Mouse (Mus musculus) testis, adult 10 weeks (tissue): ENCODE measurements around the gene Zbtb11. TPM values are rescaled to one million over a fixed set of nuclear protein-coding genes. Genes with fewer than 3 reads are reported as not detected.

ENCODE experiments used
- polyA plus RNA-seq: library from polyadenylated mRNA; stranded (reverse); fragments of 350-450 nt; fragmentation: Illumina TruSeq; extraction: RNeasy Lipid Tissue Mini Kit (QIAGEN cat#74804); gene quantifications from one replicate; pipeline ENCODE4 v1.2.3, GENCODE M21; 2014; ENCODE audit warnings: low read depth, low replicate concordance

The Zbtb11 gene
- 27.1 TPM for polyA plus RNA-seq

DNA sequence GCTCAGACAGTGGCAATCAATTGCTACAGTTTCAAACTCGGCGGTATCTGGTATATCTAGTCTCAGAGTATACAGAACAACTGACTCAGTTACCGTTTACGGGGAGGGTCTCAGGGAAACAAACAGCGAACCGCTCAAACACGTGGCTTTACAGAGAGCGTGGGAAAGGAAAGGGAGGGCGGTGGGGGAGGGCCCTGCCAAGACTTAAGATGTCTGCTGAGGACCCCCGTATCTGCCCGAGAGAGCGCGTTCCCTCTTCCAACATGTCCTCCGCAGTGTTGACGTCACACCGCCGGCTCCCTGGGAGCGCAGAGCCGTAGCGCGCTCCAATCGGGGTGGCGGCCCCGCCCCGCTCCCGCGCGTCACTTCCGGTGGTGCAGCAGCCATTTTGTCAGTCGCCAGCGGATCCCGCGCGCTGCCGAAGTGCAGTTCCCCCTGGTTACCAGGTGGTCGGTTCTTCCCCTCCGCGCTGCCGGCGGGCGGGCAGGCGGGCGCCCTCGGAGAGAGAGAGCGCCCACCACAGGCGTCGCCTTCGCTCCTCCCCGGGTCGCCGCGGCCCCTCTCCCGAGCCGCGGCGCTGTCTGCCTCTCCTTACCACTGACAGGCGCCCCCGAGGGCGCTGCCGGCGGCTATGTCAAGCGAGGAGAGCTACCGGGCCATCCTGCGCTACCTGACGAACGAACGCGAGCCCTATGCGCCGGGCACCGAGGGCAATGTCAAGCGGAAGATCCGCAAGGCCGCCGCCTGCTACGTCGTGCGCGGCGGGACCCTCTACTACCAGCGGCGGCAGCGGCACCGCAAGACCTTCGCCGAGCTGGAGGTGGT lies at the start of gene Zbtb11:
Gene Zbtb11 (plus strand): TSS at position 453 of the 825 bp plus-strand sequence.

DNA sequence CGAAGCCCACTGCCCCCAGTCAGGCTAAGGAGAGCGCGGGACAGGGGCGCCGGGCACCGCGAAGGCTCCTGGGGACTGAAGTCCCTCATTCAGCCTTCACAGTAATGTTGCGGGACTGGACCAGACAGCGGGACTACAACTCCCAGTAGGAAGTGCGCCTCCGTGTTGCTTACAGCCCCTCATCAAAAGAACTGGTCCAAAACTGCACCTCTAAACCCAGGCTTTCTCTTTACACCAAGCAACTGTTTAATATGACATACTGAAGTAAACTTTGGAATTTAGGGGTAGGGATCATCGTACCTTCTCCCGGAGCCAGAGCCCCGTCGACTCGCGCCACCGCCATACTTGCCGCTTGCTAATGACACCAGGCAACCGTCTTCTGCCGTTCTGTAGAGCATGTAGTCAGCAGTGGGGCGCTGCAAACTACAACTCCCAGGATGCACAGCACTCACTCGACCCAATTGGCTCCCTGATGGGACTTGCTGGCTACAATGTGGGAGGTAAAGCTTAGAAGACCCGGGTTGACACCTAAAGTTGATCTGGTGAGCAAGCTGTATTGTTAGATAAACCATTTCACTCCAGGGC lies 39.1 kb upstream of the Zbtb11 start, which contains the start of gene Cep97:
Gene Cep97 (minus strand): TSS at position 403 of the 585 bp plus-strand sequence.

DNA sequence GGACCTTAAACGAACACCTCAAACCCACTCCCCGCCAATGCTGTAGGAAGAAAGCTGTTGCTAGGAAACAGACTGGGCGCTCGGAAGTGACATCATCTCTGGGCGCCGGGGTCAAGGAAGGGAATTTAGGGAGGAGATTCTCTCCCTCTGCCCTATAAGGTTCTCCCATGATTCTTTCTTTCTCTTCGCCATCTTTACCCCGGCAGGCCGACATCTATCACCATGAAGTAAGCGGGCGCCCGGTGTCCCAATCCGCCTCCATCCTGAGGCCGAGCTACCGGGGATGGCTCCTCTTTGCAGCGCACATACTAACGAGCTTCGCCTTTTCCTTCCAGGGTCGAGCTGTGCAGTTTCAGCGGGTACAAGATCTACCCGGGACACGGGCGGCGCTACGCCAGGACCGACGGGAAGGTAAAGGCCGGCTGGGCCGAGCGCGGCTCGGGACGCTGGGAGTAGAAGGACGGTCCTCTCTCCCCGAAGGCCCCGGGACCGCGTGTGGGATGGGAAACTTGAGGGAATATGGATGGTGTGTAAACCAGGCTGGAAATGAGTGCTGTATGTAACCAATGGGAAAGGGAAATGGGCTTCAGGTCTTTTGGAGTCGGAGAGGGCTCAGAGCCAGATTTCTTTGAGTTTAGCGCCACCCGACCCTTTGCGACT lies 7.3 kb upstream of the Zbtb11 start, which contains the start of gene Rpl24:
Gene Rpl24 (plus strand): TSS at position 64 of the 660 bp plus-strand sequence.

DNA sequence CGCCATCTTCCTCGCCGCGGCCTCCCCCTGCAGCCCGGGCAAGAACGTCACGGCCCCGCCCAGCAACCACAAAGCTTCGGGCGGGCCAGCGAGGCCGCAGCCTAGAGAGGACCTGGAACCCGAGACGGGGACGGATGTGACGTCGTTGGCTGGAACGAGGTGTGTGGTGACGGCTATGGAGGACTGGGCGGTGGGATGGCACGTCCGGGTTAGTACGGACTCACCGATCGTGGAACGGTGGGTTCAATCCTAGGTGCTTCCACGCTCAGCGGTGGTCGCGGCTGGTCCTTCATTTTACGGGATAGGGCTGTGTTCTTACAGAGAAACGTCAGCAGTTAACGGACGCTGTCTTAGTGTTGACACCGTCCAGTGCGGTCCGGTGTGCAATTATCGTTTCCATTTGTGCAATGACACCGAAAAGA lies 56.0 kb downstream of the Zbtb11 start, which contains the start of gene Pcnp:
Gene Pcnp (minus strand): TSS at position 79 of the 422 bp plus-strand sequence.

DNA sequence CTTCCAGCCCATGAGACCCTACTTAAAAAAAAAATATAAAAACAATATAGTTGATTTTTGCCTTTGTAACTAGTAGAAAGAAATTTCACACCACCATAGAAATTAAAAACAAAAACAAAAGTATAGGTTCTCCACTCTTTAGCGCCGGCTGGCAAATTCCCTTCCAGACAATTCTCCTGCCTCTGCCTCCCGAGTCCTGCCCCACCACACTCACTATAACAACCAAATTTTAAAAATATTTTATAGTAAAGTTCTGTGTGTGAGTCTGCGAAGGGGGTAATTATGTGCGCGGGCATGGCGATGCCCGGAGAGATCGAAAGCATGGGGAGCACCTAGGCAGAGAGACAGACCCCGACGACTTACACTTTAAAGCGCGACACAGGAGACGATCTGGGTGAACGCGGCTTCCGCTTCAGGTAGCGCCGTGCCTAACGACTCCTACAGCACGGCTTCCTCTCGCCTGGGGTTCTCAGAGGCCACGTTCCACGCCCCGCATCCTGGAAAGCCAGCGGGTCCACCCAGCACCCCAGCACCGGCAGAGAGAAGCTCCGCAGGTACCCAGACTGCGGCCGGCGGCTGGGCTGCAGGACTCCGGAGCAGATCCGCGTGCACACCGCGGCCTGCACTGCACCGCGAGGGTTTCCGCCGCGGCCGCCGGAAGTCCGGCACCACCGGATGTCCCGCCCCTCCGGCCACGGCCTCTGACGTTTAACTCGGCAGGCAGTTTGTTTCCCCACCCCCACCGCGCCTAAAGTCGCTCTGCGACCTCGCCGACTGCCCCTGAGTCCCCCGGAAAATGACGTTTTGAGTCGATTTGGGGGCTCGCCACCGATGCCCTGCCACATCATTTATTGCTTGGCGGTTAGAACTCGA lies 63.7 kb downstream of the Zbtb11 start, which contains the start of gene Trmt10c:
Gene Trmt10c (minus strand): TSS at position 682 of the 873 bp plus-strand sequence.

DNA sequence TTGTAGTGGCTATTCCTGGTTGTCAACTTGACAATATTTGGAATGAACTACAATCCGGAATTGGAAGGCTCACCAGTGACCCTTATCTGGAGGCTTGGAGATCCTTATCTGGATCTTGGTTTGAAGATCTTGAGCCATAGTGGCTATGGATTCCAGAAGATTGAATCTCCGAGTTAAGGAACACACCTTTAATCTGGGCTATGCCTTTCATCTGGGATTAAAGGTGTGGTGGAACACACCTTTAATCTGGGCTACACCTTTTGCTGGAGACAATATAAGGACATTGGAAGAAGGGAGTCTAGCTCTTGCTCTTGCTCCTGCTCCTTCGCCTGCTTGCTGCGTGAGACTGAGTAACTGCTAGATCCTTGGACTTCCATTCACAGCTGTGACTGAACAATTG lies 74.4 kb downstream of the Zbtb11 start, which contains the start of gene Senp7:
Gene Senp7 (plus strand): TSS at position 301 of the 400 bp plus-strand sequence.

Other genes starting within 250 kb of the Zbtb11 start
- gene Nfkbiz, start 135.0 kb upstream of the Zbtb11 start, polyA plus RNA-seq = 2.7 TPM
- 10.5 TPM for gene Nxpe3, start 78.6 kb upstream of the Zbtb11 start, polyA plus RNA-seq
- 14.4 TPM for gene Cep97, start 39.0 kb upstream of the Zbtb11 start, polyA plus RNA-seq
- gene Rpl24, start 7.6 kb upstream of the Zbtb11 start, polyA plus RNA-seq = 120 TPM
- 112 TPM for gene Pcnp, start 55.9 kb downstream of the Zbtb11 start, polyA plus RNA-seq
- 16.8 TPM for gene Trmt10c, start 63.9 kb downstream of the Zbtb11 start, polyA plus RNA-seq
- gene Senp7, start 74.5 kb downstream of the Zbtb11 start, polyA plus RNA-seq = 19.8 TPM
- 69.3 TPM for gene Impg2, start 230.4 kb downstream of the Zbtb11 start, polyA plus RNA-seq